Mouse (Mus musculus): Measurements from ENCODE around the gene Mcrip1. TPM values are rescaled to one million over a fixed set of nuclear protein-coding genes. Genes with fewer than 3 reads are reported as not detected.

Mcrip1 gene
- polyA plus RNA-seq, 1 experiment from 2014 or later: 226 TPM

- WGBS: 81% methylated on average over 10 of the region's 10 CpGs
- Histone ChIP-seq H3K4me2 (no peak overlapping the region), H3K9ac (0 out of 2 replicates have a peak overlapping the region, but pooled peaks have one; percentile 23), H3K27me3 (ENCODE audit: insufficient read depth, low read length) (no peaks in the 10 kb centered on the region), H3K9me3 (ENCODE audit: low read depth, low read length) (no peaks in the 10 kb centered on the region), H3K36me3 (ENCODE audit: insufficient read depth) (peaks cover 43% of the 10 kb centered on the region), H3K4me1 (ENCODE audit: insufficient read depth) (peaks cover 13% of the 10 kb centered on the region), H3K27ac (ENCODE audit: low read depth) (no peak overlapping the region), H3K4me3 (ENCODE audit: low read depth, low read length) (no peak overlapping the region)
- DNase-seq: no peak
- TF ChIP-seq CTCF (IDR thresholded peaks at IDR 0.05; ENCODE audit: low read depth): no peak
- ATAC-seq (ENCODE audit: insufficient read depth): no peak
These were observed 28.6 kb upstream of the Mcrip1 start for GRCm38 (mm10) chr11:120578024-120578693.

- no peak overlapping the region for H3K27ac ChIP-seq (ENCODE audit: low read depth)
- H3K4me3 ChIP-seq (ENCODE audit: low read depth, low read length): peak overlapping the region; percentile 4; the same call in 1 of the 2 replicates
- peaks cover 37% of the 10 kb centered on the region for H3K36me3 ChIP-seq (ENCODE audit: insufficient read depth)
- no peak overlapping the region for H3K9ac ChIP-seq
- peak; percentile 56 for TF ChIP-seq CTCF (IDR thresholded peaks at IDR 0.05; ENCODE audit: low read depth)
- 80% methylated on average over 7 of the region's 7 CpGs for WGBS
- no peak overlapping the region for H3K4me2 ChIP-seq
- DNase-seq (peak; percentile 49), ATAC-seq (ENCODE audit: insufficient read depth) (no peak)
- H3K9me3 ChIP-seq (ENCODE audit: low read depth, low read length): no peaks in the 10 kb centered on the region
- no peaks in the 10 kb centered on the region for H3K27me3 ChIP-seq (ENCODE audit: insufficient read depth, low read length)
- H3K4me1 ChIP-seq (ENCODE audit: insufficient read depth): peaks cover 13% of the 10 kb centered on the region
These were observed 27.9 kb upstream of the Mcrip1 start for GRCm38 (mm10) chr11:120577211-120578023.

GRCm38 (mm10) chr11:120576365-120576981, 26.9 kb upstream of the Mcrip1 start:
- no peak overlapping the region for H3K9ac ChIP-seq
- DNase-seq: no peak
- H3K9me3 ChIP-seq (ENCODE audit: low read depth, low read length): no peaks in the 10 kb centered on the region
- ATAC-seq (ENCODE audit: insufficient read depth): no peak
- H3K27me3 ChIP-seq (ENCODE audit: insufficient read depth, low read length): no peaks in the 10 kb centered on the region
- H3K4me1 ChIP-seq (ENCODE audit: insufficient read depth): peaks cover 8% of the 10 kb centered on the region; the same call in 1 of the 2 replicates
- no peak overlapping the region for H3K4me3 ChIP-seq (ENCODE audit: low read depth, low read length)
- peaks cover 37% of the 10 kb centered on the region for H3K36me3 ChIP-seq (ENCODE audit: insufficient read depth)
- H3K4me2 ChIP-seq: no peak overlapping the region
- no peak overlapping the region for H3K27ac ChIP-seq (ENCODE audit: low read depth)
- 77% methylated on average over 3 of the region's 3 CpGs for WGBS
- TF ChIP-seq CTCF (IDR thresholded peaks at IDR 0.05; ENCODE audit: low read depth): no peak

GRCm38 (mm10) chr11:120575940-120576339, 26.4 kb upstream of the Mcrip1 start:
- no peak for DNase-seq
- Histone ChIP-seq H3K36me3 (ENCODE audit: insufficient read depth) (peaks cover 43% of the 10 kb centered on the region), H3K4me2 (no peak overlapping the region), H3K4me1 (ENCODE audit: insufficient read depth) (peaks cover 13% of the 10 kb centered on the region; the same call in 1 of the 2 replicates), H3K4me3 (ENCODE audit: low read depth, low read length) (no peak overlapping the region), H3K9ac (no peak overlapping the region), H3K9me3 (ENCODE audit: low read depth, low read length) (no peaks in the 10 kb centered on the region), H3K27me3 (ENCODE audit: insufficient read depth, low read length) (no peaks in the 10 kb centered on the region), H3K27ac (ENCODE audit: low read depth) (no peak overlapping the region)
- no peak for ATAC-seq (ENCODE audit: insufficient read depth)
- TF ChIP-seq CTCF (IDR thresholded peaks at IDR 0.05; ENCODE audit: low read depth): no peak

GRCm38 (mm10) chr11:120575046-120575445, 25.5 kb upstream of the Mcrip1 start:
- peaks cover 13% of the 10 kb centered on the region; the same call in 1 of the 2 replicates for H3K4me1 ChIP-seq (ENCODE audit: insufficient read depth)
- WGBS: 88% methylated on average over 2 of the region's 2 CpGs
- H3K27ac ChIP-seq (ENCODE audit: low read depth): no peak overlapping the region
- H3K4me2 ChIP-seq: peak overlapping the region; percentile 90; the same call in 1 of the 2 replicates
- H3K4me3 ChIP-seq (ENCODE audit: low read depth, low read length): no peak overlapping the region
- no peak overlapping the region for H3K9ac ChIP-seq
- TF ChIP-seq CTCF (IDR thresholded peaks at IDR 0.05; ENCODE audit: low read depth): no peak
- DNase-seq (no peak), ATAC-seq (ENCODE audit: insufficient read depth) (no peak)
- H3K36me3 ChIP-seq (ENCODE audit: insufficient read depth): peaks cover 49% of the 10 kb centered on the region
- no peaks in the 10 kb centered on the region for H3K9me3 ChIP-seq (ENCODE audit: low read depth, low read length)
- H3K27me3 ChIP-seq (ENCODE audit: insufficient read depth, low read length): no peaks in the 10 kb centered on the region

GRCm38 (mm10) chr11:120574278-120574600, 24.7 kb upstream of the Mcrip1 start:
- Histone ChIP-seq H3K36me3 (ENCODE audit: insufficient read depth) (peaks cover 46% of the 10 kb centered on the region), H3K27me3 (ENCODE audit: insufficient read depth, low read length) (no peaks in the 10 kb centered on the region), H3K9me3 (ENCODE audit: low read depth, low read length) (no peaks in the 10 kb centered on the region), H3K4me3 (ENCODE audit: low read depth, low read length) (peak overlapping the region; percentile 97), H3K9ac (peak overlapping the region; percentile 95), H3K4me1 (ENCODE audit: insufficient read depth) (0 out of 2 replicates have a peak, but pooled peaks cover 11% of the 10 kb centered on the region), H3K27ac (ENCODE audit: low read depth) (peak overlapping the region; percentile 96; the same call in 1 of the 2 replicates), H3K4me2 (peak overlapping the region; percentile 90)
- ATAC-seq (ENCODE audit: insufficient read depth): no peak
- WGBS: 31% methylated on average over 5 of the region's 5 CpGs
- DNase-seq: no peak
- TF ChIP-seq CTCF (IDR thresholded peaks at IDR 0.05; ENCODE audit: low read depth): no peak
